Mouse (Mus musculus) brain, adult 2 months (tissue): ENCODE measurements around the gene Car5b.

ENCODE experiments used
- DNase-seq: peaks from one replicate; pipeline ENCODE4 v3.0.0; 2011; ENCODE audit warnings: low read depth, low spot score

Gene Car5b

DNA sequence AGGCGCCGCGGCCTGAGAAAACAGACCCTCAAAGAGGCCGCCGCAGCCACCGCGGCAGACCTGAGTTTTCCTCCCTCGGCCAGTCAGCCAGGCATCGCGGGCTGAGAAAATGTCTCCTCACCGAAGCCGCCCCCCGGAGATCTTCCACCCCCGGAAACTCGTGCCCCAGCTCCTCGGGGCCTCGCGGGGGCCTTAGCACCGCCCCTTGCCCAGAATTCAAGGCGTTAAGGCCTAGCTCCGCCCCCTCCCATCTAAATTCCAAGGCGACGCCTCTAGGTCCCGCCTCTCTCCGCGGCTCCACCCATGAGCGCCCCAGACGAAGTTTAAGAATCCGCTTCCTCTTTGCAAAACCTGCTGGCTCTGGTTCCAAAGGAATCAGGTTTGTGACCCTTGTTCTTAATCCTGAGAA lies 69.3 kb downstream of the Car5b start, which contains the start of gene Zrsr2:
Zrsr2 (minus strand) TSS at position 195 of the 409 bp plus-strand sequence.
- DNase-seq, result peak; percentile 94

DNA sequence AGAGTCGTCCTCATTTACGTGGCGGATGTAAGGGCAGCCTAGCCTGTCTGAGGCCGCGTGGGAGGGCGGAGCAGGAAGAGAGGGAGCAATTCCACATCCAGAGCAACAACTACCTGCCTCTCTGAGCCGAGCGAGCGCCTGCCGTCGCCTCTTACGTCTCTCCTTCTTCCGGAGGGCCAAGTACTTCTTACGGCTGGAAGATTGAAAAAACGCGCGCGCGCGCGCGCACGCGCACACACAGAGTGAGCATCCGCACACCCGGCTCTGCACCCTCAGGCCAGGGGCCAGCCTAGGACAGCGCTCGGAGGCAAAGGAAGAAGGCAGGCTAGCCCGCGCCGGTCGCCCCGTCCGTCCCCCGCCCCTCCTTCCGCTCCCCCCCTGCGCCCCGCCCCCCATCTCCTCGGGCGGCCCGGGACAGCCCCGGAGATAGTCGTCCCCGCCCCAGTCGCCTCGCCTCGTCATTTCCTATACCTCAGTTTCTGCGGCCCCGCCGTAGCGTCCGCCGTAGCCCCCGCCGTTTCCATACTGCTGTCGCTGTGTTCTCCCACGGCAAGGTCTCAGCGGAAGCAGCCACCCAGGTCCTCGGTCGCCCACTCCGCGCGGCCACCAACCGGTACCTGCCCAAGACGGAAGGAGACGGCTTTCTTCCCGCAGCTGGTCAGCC lies 69.9 kb downstream of the Car5b start:
- DNase-seq, result peak; percentile 68

DNA sequence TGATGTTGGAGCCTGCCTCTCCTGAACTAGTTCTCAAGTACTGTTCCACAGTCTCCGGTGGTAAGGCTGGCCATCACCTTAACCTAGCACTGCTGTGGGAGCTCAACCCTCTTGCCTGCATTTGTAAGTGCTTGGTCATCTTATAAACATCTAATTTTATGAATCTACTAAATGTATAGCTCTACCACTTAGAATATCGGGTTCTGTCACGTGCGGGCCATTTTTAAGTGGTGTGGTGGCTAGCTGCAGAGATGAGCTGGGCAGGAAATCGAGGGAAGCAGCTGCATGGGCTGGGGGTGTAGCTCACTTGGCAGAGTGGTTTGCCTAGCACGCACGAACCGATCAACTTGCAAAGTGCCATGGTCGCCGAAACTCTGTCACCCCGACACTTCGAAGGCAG lies 70.4 kb downstream of the Car5b start:
- DNase-seq, result no peak

DNA sequence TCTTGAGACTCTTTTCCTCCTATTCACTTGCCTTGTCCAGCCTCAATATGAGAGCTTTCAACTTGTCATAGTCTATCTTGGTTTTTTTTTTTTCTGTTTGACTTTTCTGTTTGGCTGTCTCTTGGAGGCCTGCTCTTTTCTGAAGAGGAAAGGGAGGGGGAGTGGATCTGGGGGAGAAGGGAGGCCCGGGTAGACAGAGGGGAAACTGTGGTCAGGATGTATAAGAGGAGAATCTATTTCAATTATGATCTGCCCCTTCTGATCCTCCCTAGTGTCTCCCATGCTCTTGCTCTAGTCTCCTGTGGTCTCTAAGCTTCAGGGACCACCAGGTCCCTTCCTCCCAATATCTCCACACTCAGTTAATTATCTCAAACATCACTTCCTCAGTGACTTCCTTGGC lies 76.2 kb downstream of the Car5b start:
- no peak for DNase-seq

DNA sequence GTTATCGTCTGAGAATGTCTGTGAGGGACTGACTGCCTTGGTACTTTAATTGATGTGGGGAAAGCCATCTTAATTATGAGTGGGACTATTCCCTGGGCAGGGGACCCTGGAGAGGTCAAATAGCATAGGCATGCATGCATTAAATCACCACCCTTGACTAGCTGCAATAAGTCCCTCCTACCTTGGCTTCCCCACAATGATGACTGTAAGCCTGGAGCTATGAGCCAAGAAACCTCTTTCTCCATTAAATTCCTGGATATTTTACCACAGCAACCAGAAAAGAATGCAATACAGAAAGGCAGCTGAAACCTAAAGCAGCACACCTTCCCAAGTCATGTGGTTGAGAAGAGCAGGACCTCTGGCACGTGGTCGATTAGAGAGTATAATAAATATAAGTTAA lies 83.4 kb downstream of the Car5b start:
- no peak for DNase-seq

DNA sequence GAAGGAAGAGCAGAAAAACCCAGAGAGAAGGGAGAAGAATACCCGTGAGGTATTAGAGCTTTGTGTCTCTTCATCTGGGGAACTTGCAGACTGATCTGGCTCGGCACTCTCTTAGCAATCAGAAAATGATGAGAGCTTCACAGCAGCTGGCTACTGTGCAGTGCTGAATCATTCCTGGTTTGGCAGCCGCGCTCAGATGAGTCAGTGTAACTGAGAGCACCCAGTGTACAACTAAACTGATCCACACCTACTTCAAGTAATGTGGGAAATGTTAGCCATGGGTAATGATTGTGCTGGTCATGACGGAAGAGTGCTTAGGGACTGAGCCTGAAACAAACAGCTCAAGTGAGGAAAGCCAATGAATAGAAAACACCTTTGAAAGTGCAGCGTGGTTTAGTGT lies 89.2 kb downstream of the Car5b start:
- DNase-seq, result peak; percentile 85

DNA sequence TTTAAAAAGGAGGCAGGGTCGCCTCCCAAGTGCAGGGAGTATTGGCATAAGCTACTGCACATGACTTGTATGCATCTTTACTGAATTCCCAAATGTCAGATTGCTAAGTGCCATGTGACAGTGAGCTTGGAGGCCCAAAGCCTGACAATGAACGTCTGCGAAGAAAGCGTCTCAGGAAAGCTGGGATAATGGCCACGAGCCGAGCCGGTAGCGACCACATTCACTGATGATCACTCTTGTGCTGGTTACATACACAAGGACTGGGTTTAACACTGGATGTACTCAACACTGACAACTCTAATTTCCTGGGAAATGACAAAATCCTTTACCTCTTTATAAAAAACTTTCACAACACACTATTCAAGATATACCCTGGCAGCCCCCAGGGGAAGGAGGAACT lies 93.1 kb downstream of the Car5b start:
- no peak for DNase-seq

DNA sequence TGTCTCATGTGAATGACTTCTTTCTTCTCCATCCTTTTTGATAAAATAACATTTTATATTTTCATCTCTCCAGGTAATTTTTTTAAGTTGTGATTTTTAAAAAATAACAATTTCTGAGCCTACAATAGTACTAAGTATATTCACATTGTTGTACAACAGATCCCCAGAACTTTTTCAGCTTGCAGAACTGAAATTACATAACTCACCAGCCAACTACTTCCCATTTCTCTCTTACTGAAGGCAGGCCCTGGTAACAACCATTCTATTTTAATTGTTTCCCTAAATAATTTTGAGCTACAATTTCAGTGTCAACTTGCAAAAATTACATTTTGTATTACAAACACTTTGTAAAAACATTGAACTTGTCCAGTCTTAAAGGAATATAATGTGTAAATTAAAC lies 98.2 kb downstream of the Car5b start:
- DNase-seq, result no peak
